Mouse (Mus musculus) limb, embryonic 15.5 days (tissue): ENCODE data around the gene Aurkb. TPM values are rescaled to one million over a fixed set of nuclear protein-coding genes. Genes with fewer than 3 reads are reported as not detected.

Source experiments
- ATAC-seq: fragments of 200-750 bp; cut with Nextera tagmentation; 2 replicates; pipeline ENCODE4 v1.8.0; 2017; ENCODE audit warnings: low read depth, moderate TSS enrichment; ENCODE audit not compliant: insufficient number of reproducible peaks, low FRiP score, low TSS enrichment
- H3K27ac ChIP-seq: fragments of 300-500 bp; sonication (generic); 2 replicates; pipeline ENCODE4 v1.5.1; 2015; ENCODE audit warnings: moderate library complexity, mild to moderate bottlenecking, inconsistent platforms
- H3K27me3 ChIP-seq: fragments of 300-500 bp; sonication (generic); 2 replicates; pipeline ENCODE4 v1.6.1; 2015; ENCODE audit warnings: inconsistent platforms
- H3K36me3 ChIP-seq: fragments of 300-500 bp; sonication (generic); 2 replicates; pipeline ENCODE4 v1.6.1; 2015; ENCODE audit warnings: inconsistent platforms
- H3K4me1 ChIP-seq: fragments of 300-500 bp; sonication (generic); 2 replicates; pipeline ENCODE4 v1.6.1; 2015; ENCODE audit warnings: inconsistent platforms
- H3K4me2 ChIP-seq: fragments of 300-500 bp; sonication (generic); 2 replicates; pipeline ENCODE4 v1.6.1; 2015; ENCODE audit warnings: mild to moderate bottlenecking, inconsistent platforms
- H3K4me3 ChIP-seq: fragments of 300-500 bp; sonication (generic); 2 replicates; pipeline ENCODE4 v1.5.1; 2015; ENCODE audit warnings: mild to moderate bottlenecking, inconsistent platforms
- H3K9ac ChIP-seq: fragments of 300-500 bp; sonication (generic); 2 replicates; pipeline ENCODE4 v1.6.1; 2015; ENCODE audit warnings: inconsistent platforms
- H3K9me3 ChIP-seq: fragments of 300-500 bp; sonication (generic); 2 replicates; pipeline ENCODE4 v1.6.1; 2016; ENCODE audit warnings: inconsistent platforms
- WGBS: fragments of 180-500 bp; shearing (Covaris S2); methylation state at CpG from one replicate; pipeline ENCODE4 v1.1.7; 2015; 5-methylcytosine and 5-hydroxymethylcytosine counted together
- polyA plus RNA-seq: library from polyadenylated mRNA; unstranded; fragments of >200 nt; fragmentation: Nextera tagmentation; extraction: Ambion mirVana; gene quantifications from 2 replicates; pipeline ENCODE4 v1.2.1, GENCODE M21; 2015

The Aurkb gene
- polyA plus RNA-seq, 1 experiment from 2014 or later, result 111 TPM

DNA sequence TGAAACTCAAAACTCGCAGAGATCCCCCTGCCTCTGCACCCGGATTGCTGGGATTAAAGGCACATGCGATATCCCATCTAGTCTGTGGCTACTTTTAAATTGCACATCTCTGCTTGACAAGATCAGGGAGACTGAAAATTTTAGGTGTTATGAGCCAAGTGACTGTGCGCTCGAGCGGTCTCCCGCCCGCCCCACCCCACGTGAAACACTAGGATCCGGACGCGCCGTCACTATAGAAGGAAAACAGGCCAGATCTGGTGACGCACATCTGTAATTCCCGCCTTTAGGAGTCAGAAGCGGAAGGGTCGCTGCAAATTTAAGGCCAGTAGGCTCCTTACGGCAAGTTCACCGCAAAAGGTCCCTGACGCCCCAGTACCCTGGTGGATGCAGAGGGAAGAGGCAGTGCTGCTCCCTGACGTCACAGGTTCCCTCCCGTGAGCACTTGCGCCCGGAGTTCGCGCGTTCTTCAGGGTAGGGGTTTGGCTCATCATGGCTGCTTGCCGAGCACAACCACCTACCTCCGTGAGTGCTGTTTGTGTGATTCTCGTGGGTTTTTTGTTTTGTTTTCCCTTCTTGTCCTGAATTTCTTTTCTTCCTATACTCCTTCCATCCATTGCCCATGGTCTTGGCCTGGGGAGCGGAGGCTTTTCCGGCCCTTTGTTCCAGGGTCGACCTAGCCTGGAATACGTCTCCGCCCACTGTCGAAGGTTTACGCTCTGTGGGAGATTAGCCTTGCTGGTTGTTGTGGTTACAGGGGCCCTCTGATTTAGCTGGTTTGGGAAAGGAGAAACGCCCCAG, 29.6 kb upstream of the Aurkb start, which contains the start of gene Ctc1:
Gene Ctc1, plus strand, starts transcription at position 268 of the 798 bp plus-strand sequence.
- Histone ChIP-seq H3K4me2 (peak within 1 kb of the TSS; percentile 61), H3K27me3 (no peaks in the 10 kb centered on the region), H3K36me3 (peaks cover 2% of the 10 kb centered on the region; the same call in 1 of the 2 replicates), H3K9me3 (no peaks in the 10 kb centered on the region), H3K4me3 (peak within 1 kb of the TSS; percentile 59), H3K27ac (peak within 1 kb of the TSS; percentile 95), H3K9ac (peak within 1 kb of the TSS; percentile 82), H3K4me1 (peaks cover 23% of the 10 kb centered on the region)
- ATAC-seq, result peak; percentile 95
- WGBS, result 2% methylated on average over 38 of the region's 38 CpGs

- Histone ChIP-seq H3K4me1 (peaks cover 14% of the 10 kb centered on the region), H3K27ac (peak overlapping the region; percentile 95), H3K9ac (peak overlapping the region; percentile 82), H3K36me3 (peaks cover 10% of the 10 kb centered on the region; the same call in 1 of the 2 replicates), H3K27me3 (no peaks in the 10 kb centered on the region), H3K9me3 (no peaks in the 10 kb centered on the region), H3K4me2 (peak overlapping the region; percentile 61), H3K4me3 (peak overlapping the region; percentile 59)
- no peak for ATAC-seq
- WGBS, result 66% methylated on average over 3 of the region's 3 CpGs
Observed at GRCm38 (mm10) chr11:69016755-69017154, 28.7 kb upstream of the Aurkb start.

GRCm38 (mm10) chr11:69020691-69021090, 24.8 kb upstream of the Aurkb start:
- no peak for ATAC-seq
- Histone ChIP-seq H3K4me3 (no peak overlapping the region), H3K9me3 (no peaks in the 10 kb centered on the region), H3K27me3 (no peaks in the 10 kb centered on the region), H3K9ac (no peak overlapping the region), H3K27ac (no peak overlapping the region), H3K4me1 (peaks cover 9% of the 10 kb centered on the region), H3K36me3 (peaks cover 48% of the 10 kb centered on the region), H3K4me2 (no peak overlapping the region)

- H3K4me1 ChIP-seq, result no peaks in the 10 kb centered on the region
- H3K27ac ChIP-seq, result no peak overlapping the region
- no peaks in the 10 kb centered on the region for H3K27me3 ChIP-seq
- no peaks in the 10 kb centered on the region for H3K9me3 ChIP-seq
- no peak overlapping the region for H3K9ac ChIP-seq
- WGBS, result 95% methylated on average over 3 of the region's 3 CpGs
- no peak overlapping the region for H3K4me2 ChIP-seq
- no peak for ATAC-seq
- no peak overlapping the region for H3K4me3 ChIP-seq
- peaks cover 99% of the 10 kb centered on the region for H3K36me3 ChIP-seq
Observed at GRCm38 (mm10) chr11:69026562-69026961, 18.9 kb upstream of the Aurkb start.

DNA sequence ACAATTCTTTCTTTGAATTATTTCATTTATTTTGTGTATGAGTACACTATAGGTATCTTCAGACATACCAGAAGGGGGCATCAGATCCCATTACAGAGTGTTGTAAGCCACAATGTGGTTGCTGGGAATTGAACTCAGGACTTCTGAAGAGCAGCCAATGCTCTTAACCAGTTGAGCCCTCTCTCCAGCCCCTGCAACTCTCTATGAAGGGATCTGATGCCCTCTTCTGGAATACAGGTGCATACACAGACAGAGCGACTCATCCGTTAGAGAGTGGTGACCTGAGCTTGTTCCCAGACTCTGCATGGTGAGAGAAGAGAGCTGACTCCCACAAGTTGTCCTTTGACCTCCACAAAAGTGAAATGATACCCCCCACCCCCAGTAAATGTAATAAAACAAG, 16.6 kb upstream of the Aurkb start:
- no peak for ATAC-seq
- Histone ChIP-seq H3K4me3 (no peak overlapping the region), H3K9me3 (no peaks in the 10 kb centered on the region), H3K27ac (no peak overlapping the region), H3K4me2 (no peak overlapping the region), H3K4me1 (no peaks in the 10 kb centered on the region), H3K9ac (no peak overlapping the region), H3K36me3 (peaks cover 96% of the 10 kb centered on the region), H3K27me3 (no peaks in the 10 kb centered on the region)
- 67% methylated on average over 2 of the region's 2 CpGs for WGBS

- Histone ChIP-seq H3K4me1 (peaks cover 21% of the 10 kb centered on the region), H3K4me2 (no peak overlapping the region), H3K27me3 (no peaks in the 10 kb centered on the region), H3K9me3 (no peaks in the 10 kb centered on the region), H3K4me3 (no peak overlapping the region), H3K27ac (no peak overlapping the region), H3K36me3 (peaks cover 72% of the 10 kb centered on the region), H3K9ac (no peak overlapping the region)
- WGBS, result 71% methylated on average over 9 of the region's 9 CpGs
- ATAC-seq, result no peak
Observed at GRCm38 (mm10) chr11:69033552-69033951, 11.9 kb upstream of the Aurkb start.

- Histone ChIP-seq H3K27me3 (no peaks in the 10 kb centered on the region), H3K9me3 (no peaks in the 10 kb centered on the region), H3K4me2 (no peak overlapping the region), H3K36me3 (peaks cover 62% of the 10 kb centered on the region), H3K9ac (no peak overlapping the region), H3K4me1 (peaks cover 31% of the 10 kb centered on the region), H3K4me3 (no peak overlapping the region), H3K27ac (no peak overlapping the region)
- 89% methylated on average over 3 of the region's 3 CpGs for WGBS
- ATAC-seq, result no peak
Observed at GRCm38 (mm10) chr11:69034585-69034984, 10.9 kb upstream of the Aurkb start.

- WGBS, result 84% methylated on average over 9 of the region's 9 CpGs
- no peaks in the 10 kb centered on the region for H3K27me3 ChIP-seq
- no peak for ATAC-seq
- 0 out of 2 replicates have a peak overlapping the region, but pooled peaks have one; percentile 52 for H3K4me2 ChIP-seq
- H3K4me1 ChIP-seq, result peaks cover 32% of the 10 kb centered on the region
- H3K36me3 ChIP-seq, result peaks cover 54% of the 10 kb centered on the region
- H3K27ac ChIP-seq, result peak overlapping the region; percentile 60; the same call in 1 of the 2 replicates
- H3K4me3 ChIP-seq, result peak overlapping the region; percentile 22; the same call in 1 of the 2 replicates
- H3K9me3 ChIP-seq, result no peaks in the 10 kb centered on the region
- no peak overlapping the region for H3K9ac ChIP-seq
Observed at GRCm38 (mm10) chr11:69035411-69035810, 10.0 kb upstream of the Aurkb start.

DNA sequence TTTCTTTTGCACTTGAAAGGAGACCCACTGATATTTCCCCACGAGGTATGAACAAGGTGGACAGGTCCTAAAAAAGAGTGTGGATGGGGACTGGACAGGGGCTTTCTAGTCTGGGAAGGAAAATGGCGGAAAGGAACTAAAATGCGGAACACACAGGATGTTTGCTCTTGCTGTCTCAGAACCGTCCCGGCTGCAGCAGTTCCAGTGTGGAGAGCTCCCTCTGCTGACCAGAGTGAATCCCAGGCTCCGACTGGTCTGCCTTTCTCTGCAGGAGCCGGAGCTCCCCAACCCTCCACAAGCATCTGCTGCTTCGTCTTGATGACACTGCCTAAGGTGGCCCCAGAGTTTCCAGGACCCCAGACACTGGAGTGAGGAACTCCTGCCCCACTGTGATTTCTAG, 9.6 kb upstream of the Aurkb start:
- H3K9ac ChIP-seq, result no peak overlapping the region
- H3K36me3 ChIP-seq, result peaks cover 49% of the 10 kb centered on the region
- peaks cover 32% of the 10 kb centered on the region for H3K4me1 ChIP-seq
- H3K4me3 ChIP-seq, result peak overlapping the region; percentile 22; the same call in 1 of the 2 replicates
- ATAC-seq, result no peak
- H3K4me2 ChIP-seq, result peak overlapping the region; percentile 52
- no peaks in the 10 kb centered on the region for H3K27me3 ChIP-seq
- H3K9me3 ChIP-seq, result no peaks in the 10 kb centered on the region
- 5% methylated on average over 8 of the region's 8 CpGs for WGBS
- peak overlapping the region; percentile 60; the same call in 1 of the 2 replicates for H3K27ac ChIP-seq

- Histone ChIP-seq H3K36me3 (peaks cover 41% of the 10 kb centered on the region), H3K27me3 (no peaks in the 10 kb centered on the region), H3K4me3 (peak overlapping the region; percentile 70), H3K4me1 (peaks cover 32% of the 10 kb centered on the region), H3K4me2 (peak overlapping the region; percentile 52), H3K9ac (peak overlapping the region; percentile 52), H3K9me3 (no peaks in the 10 kb centered on the region), H3K27ac (peak overlapping the region; percentile 90)
- ATAC-seq, result no peak
- 8% methylated on average over 20 of the region's 20 CpGs for WGBS
Observed at GRCm38 (mm10) chr11:69036486-69037230, 8.8 kb upstream of the Aurkb start.

- no peaks in the 10 kb centered on the region for H3K27me3 ChIP-seq
- H3K36me3 ChIP-seq, result peaks cover 35% of the 10 kb centered on the region
- peak overlapping the region; percentile 70 for H3K4me3 ChIP-seq
- WGBS, result under 1% methylated on average over 34 of the region's 34 CpGs
- peak overlapping the region; percentile 52 for H3K9ac ChIP-seq
- peaks cover 32% of the 10 kb centered on the region for H3K4me1 ChIP-seq
- H3K27ac ChIP-seq, result peak overlapping the region; percentile 90
- ATAC-seq, result peak; percentile 30; the same call in 1 of the 2 replicates
- no peaks in the 10 kb centered on the region for H3K9me3 ChIP-seq
- peak overlapping the region; percentile 52 for H3K4me2 ChIP-seq
Observed at GRCm38 (mm10) chr11:69037231-69038061, 8.0 kb upstream of the Aurkb start.
